Mouse (Mus musculus): ENCODE measurements around the gene Lrrc71.

- TF ChIP-seq EP300 (IDR thresholded peaks at IDR 0.05; ENCODE audit: low read length) (peak; percentile 11; the same call in 1 of the 2 replicates), CTCF (conservative IDR thresholded peaks at IDR 0.05 in 1 of 2, IDR thresholded peaks at IDR 0.05 in 1 of 2; ENCODE audit: low read depth in 2 of 2, low read length in 2 of 2) (no peak), ZNF384 (IDR thresholded peaks at IDR 0.05; ENCODE audit: low read depth, low read length) (no peak), USF1 (IDR thresholded peaks at IDR 0.05; ENCODE audit: low read depth, low read length) (0 out of 2 replicates have a peak, but pooled peaks have one; percentile 42), MAFK (IDR thresholded peaks at IDR 0.05; ENCODE audit: insufficient replicate concordance, low read length) (no peak), POLR2A (IDR thresholded peaks at IDR 0.05; ENCODE audit: low read depth, low read length) (no peak), NELFE (IDR thresholded peaks at IDR 0.05; ENCODE audit: low read depth, low read length) (no peak), CHD1 (IDR thresholded peaks at IDR 0.05; ENCODE audit: low read depth, low read length) (no peak), KAT2A (IDR thresholded peaks at IDR 0.05; ENCODE audit: insufficient replicate concordance, low read length) (no peak), SIN3A (IDR thresholded peaks at IDR 0.05; ENCODE audit: low read length) (no peak), HCFC1 (IDR thresholded peaks at IDR 0.05; ENCODE audit: low read depth, low read length) (no peak; the same call in 1 of the 2 replicates), BHLHE40 (IDR thresholded peaks at IDR 0.05; ENCODE audit: low read depth, low read length) (peak; percentile 43)
Observed at GRCm38 (mm10) chr3:87783282-87784023, 35.0 kb upstream of the Lrrc71 start.
